Mouse (Mus musculus) heart, adult 2 months (tissue): ENCODE results near the gene Spock1. TPM values are rescaled to one million over a fixed set of nuclear protein-coding genes. Genes with fewer than 3 reads are reported as not detected.

Experiments
- DNase-seq, 2 experiments: peaks; one replicate each; pipeline ENCODE4 v3.0.0; 2021
- H3K27ac ChIP-seq: fragments of 200-600 bp; 2 replicates; pipeline ENCODE4 v1.8.1; 2022
- H3K27me3 ChIP-seq: fragments of 200-500 bp; 2 replicates; pipeline ENCODE4 v1.6.1; 2012; ENCODE audit warnings: mild to moderate bottlenecking, low read length, inconsistent platforms, mixed read lengths; ENCODE audit not compliant: control insufficient read depth, insufficient read depth
- H3K36me3 ChIP-seq: fragments of 200-500 bp; 2 replicates; pipeline ENCODE4 v1.6.1; 2012; ENCODE audit warnings: low read length, inconsistent platforms; ENCODE audit not compliant: control insufficient read depth, insufficient read depth
- H3K4me1 ChIP-seq: fragments of 200-500 bp; 2 replicates; pipeline ENCODE4 v1.6.1; 2011; ENCODE audit warnings: low read length; ENCODE audit not compliant: control insufficient read depth, insufficient read depth
- H3K4me3 ChIP-seq: fragments of 200-600 bp; 2 replicates; pipeline ENCODE4 v1.8.1; 2022
- H3K79me2 ChIP-seq: fragments of 200-500 bp; replicated peaks from 2 replicates; pipeline ENCODE4 v1.6.1; 2012; ENCODE audit warnings: mild to moderate bottlenecking, inconsistent platforms, low read length, moderate library complexity, mixed read lengths; ENCODE audit not compliant: control insufficient read depth, insufficient read depth
- H3K9ac ChIP-seq: fragments of 200-500 bp; 2 replicates; pipeline ENCODE4 v1.6.1; 2012; ENCODE audit warnings: low read depth, mild to moderate bottlenecking, control low read depth, inconsistent platforms, low read length, mixed read lengths
- CTCF ChIP-seq: fragments of 200-600 bp; IDR thresholded peaks from 2 replicates; pipeline ENCODE4 v1.8.1; 2022; ENCODE audit warnings: antibody characterized with exemption, mild to moderate bottlenecking, moderate library complexity
- EP300 ChIP-seq: fragments of 200-500 bp; IDR thresholded peaks from 2 replicates; pipeline ENCODE4 v1.6.1; 2011; ENCODE audit warnings: low read depth, low read length, control low read depth; ENCODE audit not compliant: insufficient read depth
- POLR2A ChIP-seq: fragments of 200-500 bp; IDR thresholded peaks from 2 replicates; pipeline ENCODE4 v1.6.1; 2011; ENCODE audit warnings: mild to moderate bottlenecking, low read depth, low read length, control low read depth; ENCODE audit not compliant: insufficient read depth
- WGBS: fragments of 180-500 bp; shearing (Covaris S2); methylation state at CpG from one replicate; pipeline ENCODE4 v1.1.7; 2018; 5-methylcytosine and 5-hydroxymethylcytosine counted together
- intact Hi-C: fragments of 180-260 bp; cut with DNase I; formaldehyde crosslinking; loops from one replicate; pipeline ENCODE4 v1.15.1; 2025
- polyA plus RNA-seq: library from polyadenylated mRNA; depleted of rRNA; stranded (reverse); fragments of >200 nt; gene quantifications from 2 replicates; pipeline ENCODE4 v1.2.3, GENCODE M21; 2012
- total RNA-seq, 2 experiments: library from RNA; stranded (reverse); gene quantifications; 2 replicates each; pipeline ENCODE4 v1.2.3; 2021

Spock1 gene
- total and polyA plus RNA-seq, 3 experiments, result 0.04 TPM; not detected in 2

- H3K4me1 ChIP-seq, result no peaks in the 10 kb centered on the region
- DNase-seq, result no peak
- no peak overlapping the region for H3K9ac ChIP-seq
- WGBS, result 93% methylated on average over 11 of the region's 11 CpGs
- no peak overlapping the region for H3K27ac ChIP-seq
- intact Hi-C loops, result no loop called here
- TF ChIP-seq EP300, result no peak
- no peak for TF ChIP-seq CTCF
- no peak for TF ChIP-seq POLR2A
- no peaks in the 10 kb centered on the region for H3K36me3 ChIP-seq
- H3K4me3 ChIP-seq, result no peak overlapping the region
- H3K27me3 ChIP-seq, result no peaks in the 10 kb centered on the region; the same call in 1 of the 2 replicates
- H3K79me2 ChIP-seq, result no peaks in the 10 kb centered on the region
Observed at GRCm38 (mm10) chr13:57878797-57879196, 29.3 kb downstream of the Spock1 start.

GRCm38 (mm10) chr13:57877782-57878181 is 30.4 kb downstream of the Spock1 start:
- Histone ChIP-seq H3K9ac (no peak overlapping the region), H3K27me3 (no peaks in the 10 kb centered on the region), H3K27ac (no peak overlapping the region), H3K36me3 (no peaks in the 10 kb centered on the region), H3K79me2 (no peaks in the 10 kb centered on the region), H3K4me1 (no peaks in the 10 kb centered on the region), H3K4me3 (no peak overlapping the region)
- TF ChIP-seq EP300 (no peak), POLR2A (no peak), CTCF (no peak)
- 64% methylated on average over 10 of the region's 10 CpGs for WGBS
- intact Hi-C loops, result no loop called here
- no peak for DNase-seq

GRCm38 (mm10) chr13:57876966-57877365 is 31.2 kb downstream of the Spock1 start:
- DNase-seq, result no peak
- Histone ChIP-seq H3K79me2 (no peaks in the 10 kb centered on the region), H3K27ac (no peak overlapping the region), H3K36me3 (no peaks in the 10 kb centered on the region), H3K4me3 (no peak overlapping the region), H3K27me3 (no peaks in the 10 kb centered on the region), H3K4me1 (no peaks in the 10 kb centered on the region), H3K9ac (no peak overlapping the region)
- TF ChIP-seq POLR2A (no peak), CTCF (no peak), EP300 (no peak)
- intact Hi-C loops, result no loop called here
- 77% methylated on average over 5 of the region's 5 CpGs for WGBS

GRCm38 (mm10) chr13:57870058-57870457 is 38.1 kb downstream of the Spock1 start:
- TF ChIP-seq CTCF, result no peak
- no peak for TF ChIP-seq EP300
- no peak for TF ChIP-seq POLR2A
- Histone ChIP-seq H3K27me3 (no peaks in the 10 kb centered on the region), H3K36me3 (no peaks in the 10 kb centered on the region), H3K9ac (no peak overlapping the region), H3K4me1 (no peaks in the 10 kb centered on the region), H3K79me2 (no peaks in the 10 kb centered on the region), H3K27ac (no peak overlapping the region), H3K4me3 (no peak overlapping the region)
- DNase-seq, result no peak
- intact Hi-C loops, result no loop called here
- WGBS, result 62% methylated on average over 4 of the region's 4 CpGs

- Histone ChIP-seq H3K27ac (no peak overlapping the region), H3K36me3 (no peaks in the 10 kb centered on the region), H3K4me3 (no peak overlapping the region), H3K27me3 (no peaks in the 10 kb centered on the region), H3K4me1 (no peaks in the 10 kb centered on the region), H3K9ac (no peak overlapping the region), H3K79me2 (no peaks in the 10 kb centered on the region)
- no peak for DNase-seq
- TF ChIP-seq POLR2A (no peak), CTCF (no peak), EP300 (no peak)
- intact Hi-C loops, result no loop called here
- 50% methylated on average over 7 of the region's 7 CpGs for WGBS
Observed at GRCm38 (mm10) chr13:57867586-57867985, 40.5 kb downstream of the Spock1 start.

GRCm38 (mm10) chr13:57865029-57865428 is 43.1 kb downstream of the Spock1 start:
- no peaks in the 10 kb centered on the region for H3K36me3 ChIP-seq
- TF ChIP-seq POLR2A (no peak), EP300 (no peak), CTCF (no peak)
- intact Hi-C loops, result no loop called here
- no peak overlapping the region for H3K9ac ChIP-seq
- H3K27ac ChIP-seq, result no peak overlapping the region
- H3K4me3 ChIP-seq, result no peak overlapping the region
- no peaks in the 10 kb centered on the region for H3K4me1 ChIP-seq
- H3K27me3 ChIP-seq, result no peaks in the 10 kb centered on the region
- no peaks in the 10 kb centered on the region for H3K79me2 ChIP-seq
- WGBS, result 54% methylated on average over 4 of the region's 4 CpGs
- DNase-seq, result no peak

GRCm38 (mm10) chr13:57858491-57858890 is 49.6 kb downstream of the Spock1 start:
- H3K27me3 ChIP-seq, result no peaks in the 10 kb centered on the region
- H3K36me3 ChIP-seq, result no peaks in the 10 kb centered on the region
- H3K9ac ChIP-seq, result no peak overlapping the region
- H3K27ac ChIP-seq, result no peak overlapping the region
- WGBS, result 64% methylated on average over 9 of the region's 9 CpGs
- no peak for TF ChIP-seq EP300
- no peak for TF ChIP-seq POLR2A
- TF ChIP-seq CTCF, result no peak
- no peak for DNase-seq
- intact Hi-C loops, result no loop called here
- no peak overlapping the region for H3K4me3 ChIP-seq
- H3K4me1 ChIP-seq, result no peaks in the 10 kb centered on the region
- no peaks in the 10 kb centered on the region for H3K79me2 ChIP-seq
